Mouse (Mus musculus) gonadal fat pad, adult 2 months (tissue): Measurements from ENCODE around the gene Thpo. TPM values are rescaled to one million over a fixed set of nuclear protein-coding genes. Genes with fewer than 3 reads are reported as not detected.
A peak's percentile ranks its signal among the peaks of the same experiment; 100 is the strongest.

Experiments used
- DNase-seq: peaks from one replicate; pipeline ENCODE4 v3.0.0-alpha.2; 2012; ENCODE audit warnings: low read depth
- polyA plus RNA-seq: library from polyadenylated mRNA; depleted of rRNA; stranded (reverse); fragments of >200 nt; gene quantifications from 2 replicates; pipeline ENCODE4 v1.2.3, GENCODE M21; 2012

Thpo gene
- polyA plus RNA-seq, 1 experiment = 4.2 TPM

- DNase-seq = no peak
These were observed 10.0 kb downstream of the Thpo start for GRCm38 (mm10) chr16:20724338-20724748.

- DNase-seq = no peak
These were observed 11.1 kb downstream of the Thpo start for GRCm38 (mm10) chr16:20723247-20723646.

- DNase-seq = no peak
These were observed 11.6 kb downstream of the Thpo start for GRCm38 (mm10) chr16:20722736-20723135.

GRCm38 (mm10) chr16:20721808-20722207, 12.5 kb downstream of the Thpo start:
- DNase-seq = no peak

GRCm38 (mm10) chr16:20717978-20718670, 16.2 kb downstream of the Thpo start:
- no peak for DNase-seq

GRCm38 (mm10) chr16:20717181-20717977, 16.9 kb downstream of the Thpo start, which contains the start of the genes Polr2h and Clcn2:
Gene Polr2h, plus strand, starts transcription at chr16:20717665.
Gene Clcn2, minus strand, starts transcription at chr16:20717746.
- peak; percentile 80 for DNase-seq

- DNase-seq = no peak
These were observed 17.5 kb downstream of the Thpo start for GRCm38 (mm10) chr16:20716841-20717180.

GRCm38 (mm10) chr16:20715976-20716840, 18.1 kb downstream of the Thpo start:
- no peak for DNase-seq

GRCm38 (mm10) chr16:20715566-20715965, 18.7 kb downstream of the Thpo start:
- no peak for DNase-seq

- no peak for DNase-seq
These were observed 19.1 kb downstream of the Thpo start for GRCm38 (mm10) chr16:20715161-20715560.

GRCm38 (mm10) chr16:20714307-20715080, 19.8 kb downstream of the Thpo start:
- no peak for DNase-seq

GRCm38 (mm10) chr16:20712889-20713288, 21.4 kb downstream of the Thpo start:
- DNase-seq = no peak

GRCm38 (mm10) chr16:20712190-20712589, 22.1 kb downstream of the Thpo start:
- DNase-seq = no peak

- no peak for DNase-seq
These were observed 23.5 kb downstream of the Thpo start for GRCm38 (mm10) chr16:20710810-20711209.

- no peak for DNase-seq
These were observed 23.9 kb downstream of the Thpo start for GRCm38 (mm10) chr16:20710370-20710769.

GRCm38 (mm10) chr16:20708939-20709734, 25.2 kb downstream of the Thpo start:
- DNase-seq = no peak

- no peak for DNase-seq
These were observed 25.9 kb downstream of the Thpo start for GRCm38 (mm10) chr16:20708220-20708938.

GRCm38 (mm10) chr16:20706407-20707055, 27.8 kb downstream of the Thpo start:
- no peak for DNase-seq

- no peak for DNase-seq
These were observed 28.5 kb downstream of the Thpo start for GRCm38 (mm10) chr16:20705786-20706185.
